Mouse (Mus musculus) brain, embryonic 14.5 days (tissue): ENCODE results near the gene Ndrg3.

ENCODE experiments used
- CTCF ChIP-seq: fragments of 200-500 bp; IDR thresholded peaks from 2 replicates; pipeline ENCODE4 v1.5.1; 2012; ENCODE audit warnings: inconsistent platforms, mild to moderate bottlenecking, moderate library complexity, borderline replicate concordance; ENCODE audit not compliant: insufficient read depth, insufficient read length; ENCODE audit errors: extremely low read depth
- POLR2A ChIP-seq: fragments of 200-500 bp; IDR thresholded peaks from 2 replicates; pipeline ENCODE4 v1.6.1; 2012; ENCODE audit warnings: mild to moderate bottlenecking, inconsistent platforms, borderline replicate concordance; ENCODE audit not compliant: poor library complexity, insufficient read depth, insufficient read length, severe bottlenecking; ENCODE audit errors: extremely low read depth

GRCm38 (mm10) chr2:156923057-156923456, 68.8 kb downstream of the Ndrg3 start:
- TF ChIP-seq CTCF (no peak), POLR2A (no peak)
